Mouse (Mus musculus): Measurements from ENCODE around the gene Tspan12. TPM values are rescaled to one million over a fixed set of nuclear protein-coding genes. Genes with fewer than 3 reads are reported as not detected.

Gene Tspan12
- polyA plus RNA-seq, 1 experiment from 2014 or later, result 26.5 TPM

DNA sequence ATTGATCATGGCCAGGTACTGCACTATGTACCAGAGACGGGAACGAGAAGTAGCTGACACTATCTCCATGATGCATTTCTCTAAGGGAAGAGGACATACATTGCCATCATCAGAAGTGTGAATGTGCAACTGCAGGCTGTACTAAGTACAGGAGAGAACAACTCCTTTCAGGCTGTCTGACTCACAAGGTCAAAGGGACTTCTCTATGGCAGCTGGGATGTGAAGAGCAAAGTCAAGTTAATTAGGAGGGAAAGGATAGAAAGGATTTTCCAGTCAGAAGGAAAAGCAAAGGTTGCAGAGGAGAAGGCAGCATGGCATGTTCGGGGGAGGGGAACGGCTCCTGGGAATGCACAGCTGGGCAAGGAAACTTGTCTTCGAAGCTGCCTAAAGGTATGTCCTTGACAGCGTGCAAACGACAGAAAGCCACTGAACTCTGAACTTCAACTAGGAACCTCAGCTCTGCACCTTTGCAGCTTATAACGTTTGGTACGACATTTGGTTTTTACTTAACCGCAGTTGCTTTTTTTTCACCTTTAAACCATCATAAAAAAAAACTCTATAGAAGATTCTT is 13.0 kb downstream of the Tspan12 start:
- 66% methylated on average over 10 of the region's 10 CpGs for WGBS (ENCODE audit: insufficient replicate concordance)
- Histone ChIP-seq H3K9me3 (replicated peaks; ENCODE audit: control insufficient read depth, low read length) (no peaks in the 10 kb centered on the region), H3K4me3 (ENCODE audit: low read depth, low read length) (no peak overlapping the region), H3K36me3 (ENCODE audit: control insufficient read depth, insufficient read depth) (no peaks in the 10 kb centered on the region), H3K27me3 (ENCODE audit: control insufficient read depth, insufficient read depth, low read depth, low read length) (no peaks in the 10 kb centered on the region), H3K4me2 (ENCODE audit: low read depth, low read length) (no peak overlapping the region), H3K4me1 (ENCODE audit: control insufficient read depth, low read depth, low read length) (no peaks in the 10 kb centered on the region; the same call in 1 of the 2 replicates), H3K27ac (ENCODE audit: low read length) (no peak overlapping the region), H3K9ac (ENCODE audit: low read depth, low read length) (no peak overlapping the region)
- ATAC-seq (ENCODE audit: low read depth), result no peak

DNA sequence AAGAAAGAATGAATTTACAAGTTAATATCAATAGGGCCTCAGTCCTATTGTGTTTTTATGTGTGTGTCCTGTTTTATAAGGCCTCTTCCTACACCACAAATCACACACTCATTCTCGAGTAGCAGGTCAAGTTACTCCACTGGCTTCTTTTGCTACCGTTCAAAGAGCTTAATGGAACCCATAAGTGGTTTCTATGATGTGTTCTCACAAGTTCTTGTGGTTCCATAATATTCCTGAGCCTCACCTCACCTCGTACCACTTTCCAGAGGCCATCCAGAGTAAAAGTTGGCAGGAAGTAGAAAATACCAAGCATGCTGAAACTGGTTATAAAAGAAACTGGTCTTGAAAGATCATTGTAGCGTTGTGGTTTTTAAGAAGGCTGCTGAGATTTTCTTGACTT is 18.8 kb downstream of the Tspan12 start:
- H3K4me1 ChIP-seq (ENCODE audit: control insufficient read depth, low read depth, low read length), result peaks cover 2% of the 10 kb centered on the region
- H3K4me2 ChIP-seq (ENCODE audit: low read depth, low read length), result no peak overlapping the region
- no peak overlapping the region for H3K27ac ChIP-seq (ENCODE audit: low read length)
- H3K9ac ChIP-seq (ENCODE audit: low read depth, low read length), result no peak overlapping the region
- 62% methylated on average over 4 of the region's 4 CpGs for WGBS (ENCODE audit: insufficient replicate concordance)
- H3K27me3 ChIP-seq (ENCODE audit: control insufficient read depth, insufficient read depth, low read depth, low read length), result no peaks in the 10 kb centered on the region
- no peak overlapping the region for H3K4me3 ChIP-seq (ENCODE audit: low read depth, low read length)
- ATAC-seq (ENCODE audit: low read depth), result no peak
- no peaks in the 10 kb centered on the region for H3K36me3 ChIP-seq (ENCODE audit: control insufficient read depth, insufficient read depth)
- H3K9me3 ChIP-seq (replicated peaks; ENCODE audit: control insufficient read depth, low read length), result no peaks in the 10 kb centered on the region

DNA sequence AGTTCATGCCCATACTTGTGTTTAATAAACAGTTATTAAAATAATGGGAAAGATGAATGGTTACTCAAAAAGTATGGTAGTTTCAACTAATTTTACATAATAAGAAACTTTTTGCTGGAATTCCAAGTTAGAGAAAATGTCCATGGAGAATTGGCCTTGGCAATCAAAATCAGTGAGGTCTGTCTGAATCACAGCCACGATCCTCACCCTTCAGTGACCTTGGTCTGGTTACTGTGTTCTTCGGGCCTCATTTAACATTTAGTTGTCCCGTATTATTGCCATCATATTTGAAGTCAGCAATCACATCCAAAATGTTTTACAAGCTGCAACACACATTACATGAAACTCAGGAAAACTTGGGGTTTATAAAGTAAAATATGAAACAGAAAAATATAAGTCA is 20.4 kb downstream of the Tspan12 start:
- Histone ChIP-seq H3K36me3 (ENCODE audit: control insufficient read depth, insufficient read depth) (no peaks in the 10 kb centered on the region), H3K4me1 (ENCODE audit: control insufficient read depth, low read depth, low read length) (peaks cover 2% of the 10 kb centered on the region), H3K4me2 (ENCODE audit: low read depth, low read length) (no peak overlapping the region), H3K27ac (ENCODE audit: low read length) (no peak overlapping the region), H3K27me3 (ENCODE audit: control insufficient read depth, insufficient read depth, low read depth, low read length) (no peaks in the 10 kb centered on the region), H3K9me3 (replicated peaks; ENCODE audit: control insufficient read depth, low read length) (no peaks in the 10 kb centered on the region), H3K4me3 (ENCODE audit: low read depth, low read length) (no peak overlapping the region), H3K9ac (ENCODE audit: low read depth, low read length) (no peak overlapping the region)
- no peak for ATAC-seq (ENCODE audit: low read depth)
- WGBS (ENCODE audit: insufficient replicate concordance), result 58% methylated on average over 3 of the region's 3 CpGs

DNA sequence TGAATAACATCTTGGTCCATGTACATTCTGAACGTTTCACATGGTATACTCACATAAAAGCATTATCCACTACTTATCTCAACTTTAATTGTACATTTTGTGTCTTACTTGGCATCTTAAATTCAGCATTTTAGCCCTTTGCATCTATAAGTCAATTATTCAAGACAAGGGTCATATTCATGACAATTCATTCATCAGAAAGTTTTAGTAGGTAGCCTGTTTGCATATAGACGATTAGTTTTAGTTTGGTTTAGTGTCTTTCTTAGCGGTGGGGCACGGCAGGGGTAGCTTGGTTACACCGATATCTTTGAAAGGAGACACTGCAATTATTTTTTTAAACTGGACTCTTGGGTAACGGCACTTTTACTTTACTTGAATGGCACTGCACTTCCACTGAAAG is 21.4 kb downstream of the Tspan12 start:
- H3K4me3 ChIP-seq (ENCODE audit: low read depth, low read length), result no peak overlapping the region
- H3K27me3 ChIP-seq (ENCODE audit: control insufficient read depth, insufficient read depth, low read depth, low read length), result no peaks in the 10 kb centered on the region
- H3K27ac ChIP-seq (ENCODE audit: low read length), result no peak overlapping the region
- H3K4me1 ChIP-seq (ENCODE audit: control insufficient read depth, low read depth, low read length), result peaks cover 2% of the 10 kb centered on the region
- H3K9ac ChIP-seq (ENCODE audit: low read depth, low read length), result no peak overlapping the region
- WGBS (ENCODE audit: insufficient replicate concordance), result 71% methylated on average over 6 of the region's 6 CpGs
- H3K36me3 ChIP-seq (ENCODE audit: control insufficient read depth, insufficient read depth), result no peaks in the 10 kb centered on the region
- no peak overlapping the region for H3K4me2 ChIP-seq (ENCODE audit: low read depth, low read length)
- H3K9me3 ChIP-seq (replicated peaks; ENCODE audit: control insufficient read depth, low read length), result no peaks in the 10 kb centered on the region
- ATAC-seq (ENCODE audit: low read depth), result no peak

DNA sequence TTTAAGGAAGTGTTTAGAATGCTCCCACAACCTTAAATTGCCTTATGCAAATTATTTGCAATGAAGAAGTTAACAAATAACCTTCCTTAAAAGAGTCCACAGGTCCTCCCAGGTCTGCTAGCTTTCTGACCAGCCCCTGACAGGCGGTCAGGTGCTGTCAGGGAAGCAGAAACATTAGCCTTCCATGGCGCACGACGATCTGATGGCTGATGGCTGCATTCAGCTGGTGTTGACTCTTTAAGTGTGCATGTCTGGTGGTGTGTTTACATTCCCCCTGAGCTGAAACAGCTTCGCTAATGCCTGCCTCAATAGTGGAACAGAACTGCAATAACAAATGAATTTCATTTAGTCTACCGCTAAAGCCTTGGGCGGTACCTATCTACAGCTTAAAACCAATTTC is 22.4 kb downstream of the Tspan12 start:
- H3K4me1 ChIP-seq (ENCODE audit: control insufficient read depth, low read depth, low read length), result peaks cover 2% of the 10 kb centered on the region
- 54% methylated on average over 7 of the region's 7 CpGs for WGBS (ENCODE audit: insufficient replicate concordance)
- no peak for ATAC-seq (ENCODE audit: low read depth)
- H3K9ac ChIP-seq (ENCODE audit: low read depth, low read length), result no peak overlapping the region
- H3K27me3 ChIP-seq (ENCODE audit: control insufficient read depth, insufficient read depth, low read depth, low read length), result no peaks in the 10 kb centered on the region
- H3K36me3 ChIP-seq (ENCODE audit: control insufficient read depth, insufficient read depth), result no peaks in the 10 kb centered on the region
- no peak overlapping the region for H3K4me3 ChIP-seq (ENCODE audit: low read depth, low read length)
- H3K4me2 ChIP-seq (ENCODE audit: low read depth, low read length), result no peak overlapping the region
- H3K27ac ChIP-seq (ENCODE audit: low read length), result no peak overlapping the region
- no peaks in the 10 kb centered on the region for H3K9me3 ChIP-seq (replicated peaks; ENCODE audit: control insufficient read depth, low read length)

DNA sequence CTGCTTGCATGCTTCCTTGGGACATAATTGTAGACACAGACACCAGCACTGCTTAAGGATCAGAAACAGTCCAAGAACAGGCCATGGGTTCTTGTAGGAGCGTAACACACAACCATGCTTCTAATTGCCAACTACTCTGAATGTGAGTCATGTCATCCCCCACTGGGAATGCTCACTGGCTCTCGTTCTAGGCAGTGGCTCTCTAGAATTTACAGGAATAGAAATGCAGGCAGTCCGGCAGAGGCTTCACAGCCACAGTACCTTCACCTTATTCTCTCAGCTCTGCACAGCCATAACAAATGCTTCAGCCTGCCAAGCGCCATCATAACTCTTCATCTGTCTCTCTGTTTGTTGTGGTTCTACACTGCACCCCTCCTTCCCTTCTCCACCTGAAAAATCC is 23.9 kb downstream of the Tspan12 start:
- 0 out of 2 replicates have a peak, but pooled peaks have one; percentile 13 for ATAC-seq (ENCODE audit: low read depth)
- no peak overlapping the region for H3K4me2 ChIP-seq (ENCODE audit: low read depth, low read length)
- no peaks in the 10 kb centered on the region for H3K27me3 ChIP-seq (ENCODE audit: control insufficient read depth, insufficient read depth, low read depth, low read length)
- no peaks in the 10 kb centered on the region for H3K9me3 ChIP-seq (replicated peaks; ENCODE audit: control insufficient read depth, low read length)
- H3K4me1 ChIP-seq (ENCODE audit: control insufficient read depth, low read depth, low read length), result peaks cover 2% of the 10 kb centered on the region
- 60% methylated on average over 4 of the region's 4 CpGs for WGBS (ENCODE audit: insufficient replicate concordance)
- H3K9ac ChIP-seq (ENCODE audit: low read depth, low read length), result no peak overlapping the region
- H3K4me3 ChIP-seq (ENCODE audit: low read depth, low read length), result no peak overlapping the region
- no peaks in the 10 kb centered on the region for H3K36me3 ChIP-seq (ENCODE audit: control insufficient read depth, insufficient read depth)
- peak overlapping the region; percentile 38; the same call in 1 of the 2 replicates for H3K27ac ChIP-seq (ENCODE audit: low read length)

DNA sequence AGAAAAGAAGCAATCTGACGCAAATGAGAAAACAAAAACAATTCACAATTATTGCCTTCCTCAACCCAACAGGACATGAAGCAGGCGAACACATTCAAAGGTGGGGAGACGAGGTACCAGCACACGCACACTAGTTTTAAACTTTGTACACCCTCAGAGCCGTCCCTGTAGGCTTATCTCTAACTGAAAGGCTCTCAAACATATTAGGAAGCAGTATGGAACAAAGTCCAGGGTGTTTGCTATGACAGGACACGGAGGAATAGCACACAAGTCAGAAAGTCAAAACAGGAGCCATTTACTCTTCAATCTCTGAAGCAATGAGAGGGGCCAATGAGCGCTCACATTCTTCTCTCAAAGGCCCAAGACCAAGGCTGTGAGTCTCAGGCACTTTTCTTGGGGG is 24.3 kb downstream of the Tspan12 start:
- Histone ChIP-seq H3K27me3 (ENCODE audit: control insufficient read depth, insufficient read depth, low read depth, low read length) (no peaks in the 10 kb centered on the region), H3K36me3 (ENCODE audit: control insufficient read depth, insufficient read depth) (no peaks in the 10 kb centered on the region), H3K27ac (ENCODE audit: low read length) (peak overlapping the region; percentile 38; the same call in 1 of the 2 replicates), H3K9ac (ENCODE audit: low read depth, low read length) (no peak overlapping the region), H3K4me2 (ENCODE audit: low read depth, low read length) (no peak overlapping the region), H3K4me1 (ENCODE audit: control insufficient read depth, low read depth, low read length) (peaks cover 2% of the 10 kb centered on the region), H3K9me3 (replicated peaks; ENCODE audit: control insufficient read depth, low read length) (no peaks in the 10 kb centered on the region), H3K4me3 (ENCODE audit: low read depth, low read length) (no peak overlapping the region)
- ATAC-seq (ENCODE audit: low read depth), result peak; percentile 79
- WGBS (ENCODE audit: insufficient replicate concordance), result 49% methylated on average over 7 of the region's 7 CpGs

DNA sequence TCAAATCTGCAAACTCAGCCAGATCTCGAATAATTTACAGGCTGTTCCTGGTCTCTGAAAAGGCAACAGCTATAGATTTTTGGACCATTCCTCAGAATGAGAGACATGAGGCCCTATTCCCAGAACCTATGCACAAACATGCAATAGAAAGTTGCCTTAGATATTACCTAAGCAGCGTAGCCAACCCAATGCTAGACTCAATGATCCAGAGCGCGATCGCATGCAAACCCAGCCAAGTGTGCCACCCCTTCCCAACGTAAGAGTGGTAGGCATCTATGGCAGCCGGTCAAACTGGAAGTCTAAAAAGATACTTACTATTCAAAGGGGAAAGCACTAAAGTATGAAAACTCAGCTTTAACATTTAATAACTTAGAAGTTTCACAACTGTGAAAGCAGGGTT is 28.6 kb downstream of the Tspan12 start:
- no peaks in the 10 kb centered on the region for H3K4me1 ChIP-seq (ENCODE audit: control insufficient read depth, low read depth, low read length)
- no peaks in the 10 kb centered on the region for H3K36me3 ChIP-seq (ENCODE audit: control insufficient read depth, insufficient read depth)
- no peak overlapping the region for H3K4me2 ChIP-seq (ENCODE audit: low read depth, low read length)
- ATAC-seq (ENCODE audit: low read depth), result no peak
- no peak overlapping the region for H3K4me3 ChIP-seq (ENCODE audit: low read depth, low read length)
- H3K9ac ChIP-seq (ENCODE audit: low read depth, low read length), result no peak overlapping the region
- WGBS (ENCODE audit: insufficient replicate concordance), result 80% methylated on average over 7 of the region's 7 CpGs
- H3K9me3 ChIP-seq (replicated peaks; ENCODE audit: control insufficient read depth, low read length), result no peaks in the 10 kb centered on the region
- no peaks in the 10 kb centered on the region for H3K27me3 ChIP-seq (ENCODE audit: control insufficient read depth, insufficient read depth, low read depth, low read length)
- no peak overlapping the region for H3K27ac ChIP-seq (ENCODE audit: low read length)

DNA sequence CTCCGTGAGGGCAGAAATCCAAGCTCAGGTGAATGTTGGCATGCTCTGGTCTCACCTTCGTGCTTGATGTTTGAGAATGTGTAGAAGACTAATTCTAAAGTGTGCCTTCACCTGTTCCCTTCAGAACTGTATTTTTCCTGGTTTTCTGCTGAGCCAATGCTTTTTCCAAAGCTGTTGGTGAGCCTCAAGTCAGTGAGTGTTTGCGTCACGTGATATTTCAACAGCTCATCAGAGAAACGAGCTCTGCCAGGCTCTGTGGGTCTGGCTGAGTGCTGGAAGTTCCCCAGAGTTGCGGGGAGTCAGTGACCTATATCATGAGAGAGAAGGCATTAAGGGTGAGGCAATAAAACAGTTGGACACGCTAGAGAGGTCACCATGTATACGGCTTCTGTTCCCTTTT is 29.0 kb downstream of the Tspan12 start:
- H3K27me3 ChIP-seq (ENCODE audit: control insufficient read depth, insufficient read depth, low read depth, low read length), result no peaks in the 10 kb centered on the region
- H3K4me2 ChIP-seq (ENCODE audit: low read depth, low read length), result no peak overlapping the region
- H3K36me3 ChIP-seq (ENCODE audit: control insufficient read depth, insufficient read depth), result no peaks in the 10 kb centered on the region
- H3K9ac ChIP-seq (ENCODE audit: low read depth, low read length), result no peak overlapping the region
- H3K4me3 ChIP-seq (ENCODE audit: low read depth, low read length), result no peak overlapping the region
- no peak overlapping the region for H3K27ac ChIP-seq (ENCODE audit: low read length)
- H3K9me3 ChIP-seq (replicated peaks; ENCODE audit: control insufficient read depth, low read length), result no peaks in the 10 kb centered on the region
- no peaks in the 10 kb centered on the region for H3K4me1 ChIP-seq (ENCODE audit: control insufficient read depth, low read depth, low read length)
- peak; percentile 47 for ATAC-seq (ENCODE audit: low read depth)
- WGBS (ENCODE audit: insufficient replicate concordance), result 65% methylated on average over 8 of the region's 8 CpGs

Measured in liver, embryonic 16.5 days (tissue).